Mouse (Mus musculus) midbrain, embryonic 15.5 days (tissue): ENCODE results near the gene Ky. TPM values are rescaled to one million over a fixed set of nuclear protein-coding genes. Genes with fewer than 3 reads are reported as not detected.

Experiments used
- ATAC-seq: fragments of 200-750 bp; cut with Nextera tagmentation; replicated peaks from 2 replicates; pipeline ENCODE4 v1.8.0; 2017; ENCODE audit warnings: moderate TSS enrichment
- H3K27ac ChIP-seq: fragments of 300-500 bp; sonication (generic); 2 replicates; pipeline ENCODE4 v1.5.1; 2015; ENCODE audit warnings: mild to moderate bottlenecking, inconsistent platforms
- H3K27me3 ChIP-seq: fragments of 300-500 bp; sonication (generic); replicated peaks from 2 replicates; pipeline ENCODE4 v1.6.1; 2015; ENCODE audit warnings: inconsistent platforms
- H3K36me3 ChIP-seq: fragments of 300-500 bp; sonication (generic); replicated peaks from 2 replicates; pipeline ENCODE4 v1.6.1; 2015; ENCODE audit warnings: inconsistent platforms
- H3K4me1 ChIP-seq: fragments of 300-500 bp; sonication (generic); 2 replicates; pipeline ENCODE4 v1.6.1; 2015; ENCODE audit warnings: inconsistent platforms
- H3K4me2 ChIP-seq: fragments of 300-500 bp; sonication (generic); 2 replicates; pipeline ENCODE4 v1.6.1; 2015; ENCODE audit warnings: inconsistent platforms, mild to moderate bottlenecking, moderate library complexity
- H3K4me3 ChIP-seq: fragments of 300-500 bp; sonication (generic); 2 replicates; pipeline ENCODE4 v1.5.1; 2015; ENCODE audit warnings: mild to moderate bottlenecking, inconsistent platforms
- H3K9ac ChIP-seq: fragments of 300-500 bp; sonication (generic); 2 replicates; pipeline ENCODE4 v1.6.1; 2015; ENCODE audit warnings: mild to moderate bottlenecking, inconsistent platforms
- H3K9me3 ChIP-seq: fragments of 300-500 bp; sonication (generic); 2 replicates; pipeline ENCODE4 v1.6.1; 2016; ENCODE audit warnings: inconsistent platforms
- WGBS: fragments of 180-500 bp; shearing (Covaris S2); methylation state at CpG from one replicate; pipeline ENCODE4 v1.1.7; 2015; ENCODE audit warnings: mixed read lengths; 5-methylcytosine and 5-hydroxymethylcytosine counted together
- polyA plus RNA-seq: library from polyadenylated mRNA; unstranded; fragments of >200 nt; fragmentation: Nextera tagmentation; extraction: Ambion mirVana; gene quantifications from 2 replicates; pipeline ENCODE4 v1.2.1, GENCODE M21; 2015

The Ky gene
- polyA plus RNA-seq, 1 experiment from 2014 or later: 0.80 TPM

DNA sequence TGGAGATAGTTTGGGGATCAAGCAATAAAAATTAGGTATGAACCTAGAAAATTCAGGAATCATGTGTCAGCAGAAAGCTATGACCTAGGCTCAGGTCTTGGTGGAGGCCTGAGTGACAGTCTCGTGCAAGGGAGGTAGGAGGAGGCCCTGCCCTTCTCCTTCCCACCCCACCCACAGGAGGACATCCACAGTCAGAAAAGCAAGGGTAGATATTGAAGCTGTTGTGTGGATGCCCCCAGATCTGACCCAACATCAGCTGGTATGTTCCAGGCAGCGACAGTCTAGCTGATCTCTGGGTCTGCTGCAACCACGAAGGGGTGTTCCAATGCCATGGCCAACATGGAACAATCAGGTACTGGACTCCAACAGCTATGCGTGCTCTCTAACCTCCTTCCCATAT is 10.3 kb upstream of the Ky start:
- no peaks in the 10 kb centered on the region for H3K36me3 ChIP-seq
- no peak overlapping the region for H3K4me3 ChIP-seq
- no peaks in the 10 kb centered on the region for H3K27me3 ChIP-seq
- no peak overlapping the region for H3K27ac ChIP-seq
- H3K4me1 ChIP-seq: no peaks in the 10 kb centered on the region
- 83% methylated on average over 4 of the region's 4 CpGs for WGBS
- no peak for ATAC-seq
- H3K4me2 ChIP-seq: no peak overlapping the region
- no peak overlapping the region for H3K9ac ChIP-seq
- H3K9me3 ChIP-seq: no peaks in the 10 kb centered on the region

DNA sequence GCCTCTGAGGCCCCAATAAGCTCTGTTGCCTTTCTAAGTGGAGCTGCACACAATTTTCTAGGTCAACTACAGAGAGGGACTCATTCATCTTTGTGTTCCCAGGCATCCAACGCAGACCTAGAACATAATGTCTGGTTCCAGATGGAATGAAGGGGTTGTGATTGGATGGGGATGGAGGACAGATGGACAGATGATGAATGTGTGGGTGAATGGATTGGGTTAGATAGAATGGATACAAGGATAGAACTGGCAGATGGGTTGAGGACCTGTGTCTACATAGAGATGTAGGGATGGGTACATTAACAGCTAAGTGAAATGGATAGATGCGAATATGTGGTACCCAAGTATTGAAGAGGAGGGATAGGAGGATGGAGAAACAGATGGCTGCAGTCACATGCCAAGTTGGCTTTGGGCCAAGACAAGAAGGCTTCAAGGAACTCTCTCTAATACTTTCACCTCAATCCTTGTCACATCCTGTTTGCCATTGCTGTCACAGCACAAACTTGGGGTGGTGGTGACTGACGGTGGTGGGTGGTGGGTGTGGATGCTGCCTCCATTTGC is 9.0 kb upstream of the Ky start:
- H3K27me3 ChIP-seq: no peaks in the 10 kb centered on the region
- no peak overlapping the region for H3K27ac ChIP-seq
- H3K9me3 ChIP-seq: no peaks in the 10 kb centered on the region
- no peak for ATAC-seq
- H3K4me3 ChIP-seq: no peak overlapping the region
- H3K4me2 ChIP-seq: no peak overlapping the region
- H3K36me3 ChIP-seq: no peaks in the 10 kb centered on the region
- H3K9ac ChIP-seq: no peak overlapping the region
- 77% methylated on average over 3 of the region's 3 CpGs for WGBS
- no peaks in the 10 kb centered on the region for H3K4me1 ChIP-seq

DNA sequence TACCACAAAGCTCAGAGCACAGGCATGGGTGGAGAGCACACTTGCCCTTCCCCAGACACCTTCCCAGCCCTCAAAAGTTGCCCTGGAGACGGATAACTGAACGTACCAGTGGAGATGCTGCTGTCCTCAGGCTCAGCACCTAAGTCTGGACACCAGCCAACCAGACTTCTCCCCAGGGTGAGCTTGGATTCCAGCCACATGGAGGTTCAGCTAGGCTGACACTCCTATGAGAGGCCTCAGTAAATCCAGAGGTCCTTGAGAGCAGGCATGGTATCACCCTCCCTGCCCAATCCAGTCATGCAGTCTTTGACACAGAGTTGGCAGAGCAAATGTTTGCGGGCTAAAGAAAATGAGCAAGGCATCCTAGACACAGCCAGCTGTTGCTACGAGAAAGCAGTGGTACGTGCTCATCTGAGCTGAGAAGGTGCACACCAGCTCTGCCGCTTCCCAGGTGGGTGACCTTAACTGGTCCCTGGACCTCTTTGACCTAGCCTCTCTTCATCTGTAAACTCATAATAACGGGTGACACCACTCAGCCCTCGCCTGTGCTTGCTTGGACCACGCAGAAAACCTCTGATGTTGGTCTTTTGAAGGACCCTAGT is 8.4 kb upstream of the Ky start:
- no peaks in the 10 kb centered on the region for H3K27me3 ChIP-seq
- 91% methylated on average over 9 of the region's 9 CpGs for WGBS
- no peaks in the 10 kb centered on the region for H3K9me3 ChIP-seq
- H3K27ac ChIP-seq: no peak overlapping the region
- no peak overlapping the region for H3K4me3 ChIP-seq
- no peak for ATAC-seq
- no peak overlapping the region for H3K9ac ChIP-seq
- H3K36me3 ChIP-seq: no peaks in the 10 kb centered on the region
- H3K4me2 ChIP-seq: no peak overlapping the region
- H3K4me1 ChIP-seq: no peaks in the 10 kb centered on the region

DNA sequence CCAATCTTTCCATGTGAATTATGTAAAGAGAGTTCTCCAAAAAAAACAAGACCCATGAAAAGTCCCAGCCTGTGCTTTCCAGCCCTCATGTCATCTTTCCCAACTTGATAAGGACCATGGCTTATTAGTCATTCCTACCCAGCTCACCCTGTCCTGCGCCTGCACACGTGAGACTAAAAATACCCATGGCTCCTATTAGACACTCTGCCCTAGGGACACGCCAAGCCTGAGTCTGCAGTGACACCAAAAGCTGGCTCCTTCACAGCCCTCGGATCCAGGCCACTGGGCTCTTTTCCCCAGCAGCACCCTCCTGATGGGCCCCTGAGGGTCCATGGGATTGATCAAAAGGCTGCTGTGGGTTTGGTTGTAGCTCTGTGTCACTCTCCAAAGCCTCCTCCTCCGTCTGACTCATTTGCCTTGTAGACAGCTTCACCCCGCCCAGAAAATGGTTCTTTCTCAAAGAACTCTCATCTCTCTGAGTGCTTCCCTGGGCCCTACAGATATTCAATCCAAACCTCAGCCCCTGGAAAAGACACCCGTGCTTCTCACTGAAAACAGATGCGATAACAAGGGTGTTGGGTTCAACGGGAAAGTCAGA is 7.6 kb upstream of the Ky start:
- no peaks in the 10 kb centered on the region for H3K36me3 ChIP-seq
- WGBS: 89% methylated on average over 9 of the region's 9 CpGs
- H3K4me2 ChIP-seq: no peak overlapping the region

DNA sequence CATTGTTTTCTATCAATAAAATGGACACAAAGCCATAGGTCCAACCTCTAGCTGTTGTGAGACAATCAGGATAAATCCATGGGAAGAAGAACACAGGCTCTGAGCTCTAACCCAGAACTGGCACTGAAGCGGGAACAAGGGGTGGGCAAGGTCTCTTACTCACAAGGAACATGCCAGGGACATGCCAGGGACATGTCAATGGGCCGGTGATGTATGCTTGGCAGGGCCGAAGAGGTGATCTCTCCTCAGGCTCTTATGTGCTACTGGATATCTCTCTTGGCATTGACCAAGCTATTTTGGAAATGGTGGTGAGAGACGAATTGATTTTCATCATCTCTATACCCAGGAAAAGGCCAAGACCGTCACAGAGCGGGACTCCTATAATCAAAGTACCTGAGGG is 6.8 kb upstream of the Ky start:
- WGBS: 95% methylated on average over 6 of the region's 6 CpGs
- Histone ChIP-seq H3K9me3 (no peaks in the 10 kb centered on the region), H3K27ac (no peak overlapping the region), H3K9ac (no peak overlapping the region), H3K4me1 (no peaks in the 10 kb centered on the region), H3K27me3 (no peaks in the 10 kb centered on the region), H3K4me3 (no peak overlapping the region), H3K4me2 (no peak overlapping the region), H3K36me3 (no peaks in the 10 kb centered on the region)
- ATAC-seq: no peak

More for the DNA sequence above, 7.6 kb upstream of the Ky start:
- H3K9ac ChIP-seq: no peak overlapping the region
- H3K27ac ChIP-seq: no peak overlapping the region
- no peak overlapping the region for H3K4me3 ChIP-seq
- ATAC-seq: no peak
- no peaks in the 10 kb centered on the region for H3K9me3 ChIP-seq
- no peaks in the 10 kb centered on the region for H3K4me1 ChIP-seq
- H3K27me3 ChIP-seq: no peaks in the 10 kb centered on the region

DNA sequence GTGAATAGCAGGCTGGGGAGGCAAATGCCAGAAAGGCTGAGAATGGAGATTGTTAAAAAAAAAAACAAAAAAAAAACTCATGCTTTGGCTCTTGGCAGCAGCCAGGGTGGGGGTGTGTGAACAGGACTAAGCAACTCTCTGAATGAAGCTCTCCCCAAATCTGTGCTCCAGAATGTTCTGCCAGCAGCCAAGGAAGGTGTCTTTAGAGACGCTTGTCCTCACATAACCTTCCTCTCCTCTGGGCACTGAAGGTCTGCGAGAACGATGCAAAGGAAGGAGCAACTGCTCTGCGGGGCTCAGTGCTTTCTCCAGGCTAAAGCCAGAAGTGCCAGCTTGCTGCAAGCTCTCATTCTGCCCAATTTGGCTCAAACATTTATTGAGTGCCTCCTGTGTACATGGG is 6.3 kb upstream of the Ky start:
- Histone ChIP-seq H3K27me3 (no peaks in the 10 kb centered on the region), H3K4me3 (no peak overlapping the region), H3K4me1 (no peaks in the 10 kb centered on the region), H3K9me3 (no peaks in the 10 kb centered on the region), H3K36me3 (no peaks in the 10 kb centered on the region), H3K9ac (no peak overlapping the region), H3K27ac (no peak overlapping the region), H3K4me2 (no peak overlapping the region)
- 78% methylated on average over 4 of the region's 4 CpGs for WGBS
- no peak for ATAC-seq

DNA sequence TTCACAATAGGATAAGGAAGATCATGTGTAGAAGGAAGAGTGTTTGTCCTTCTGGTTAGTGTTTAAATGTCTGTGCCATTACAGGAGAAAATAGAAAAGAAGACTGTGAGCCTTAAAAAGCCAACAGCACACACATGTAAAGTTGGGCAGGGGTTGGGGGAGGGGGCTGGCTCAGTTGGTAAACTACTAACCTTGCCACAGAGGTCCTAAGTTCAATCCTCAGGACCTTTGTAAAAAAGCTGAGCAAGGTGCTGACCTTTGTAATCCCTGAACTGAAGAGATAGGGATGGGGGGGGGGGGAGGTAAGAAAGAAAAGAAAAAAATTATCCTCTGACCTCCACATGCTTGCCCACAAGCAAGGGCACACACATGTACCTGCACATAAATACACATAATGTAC is 5.8 kb upstream of the Ky start:
- Histone ChIP-seq H3K27ac (no peak overlapping the region), H3K4me3 (no peak overlapping the region), H3K36me3 (no peaks in the 10 kb centered on the region), H3K4me1 (no peaks in the 10 kb centered on the region), H3K4me2 (no peak overlapping the region), H3K9me3 (no peaks in the 10 kb centered on the region), H3K27me3 (0 out of 2 replicates have a peak, but pooled peaks cover under 1% of the 10 kb centered on the region), H3K9ac (no peak overlapping the region)
- ATAC-seq: no peak

DNA sequence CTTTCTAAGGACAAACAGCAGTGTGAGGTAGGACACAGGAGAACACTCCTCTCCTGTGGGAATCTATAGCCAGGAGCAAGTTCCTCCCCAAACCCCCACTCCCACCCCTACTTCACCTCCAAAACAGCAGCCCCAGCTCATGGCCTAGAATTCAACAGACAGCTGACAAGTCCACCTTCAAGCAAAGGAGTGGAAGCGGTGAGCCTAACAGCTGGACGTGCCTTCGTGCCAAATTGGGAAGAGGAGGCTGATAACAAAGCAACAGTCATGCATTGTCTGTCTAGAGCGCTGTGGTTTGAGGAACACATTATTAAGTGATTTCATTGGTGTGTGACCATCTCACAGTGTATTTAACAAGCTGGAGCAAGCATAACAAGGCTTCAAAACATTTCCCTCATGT is 4.4 kb upstream of the Ky start:
- Histone ChIP-seq H3K4me3 (no peak overlapping the region), H3K4me2 (no peak overlapping the region), H3K27me3 (0 out of 2 replicates have a peak, but pooled peaks cover 8% of the 10 kb centered on the region), H3K9me3 (no peaks in the 10 kb centered on the region), H3K36me3 (no peaks in the 10 kb centered on the region), H3K27ac (no peak overlapping the region), H3K4me1 (peaks cover 6% of the 10 kb centered on the region), H3K9ac (no peak overlapping the region)
- 63% methylated on average over 4 of the region's 4 CpGs for WGBS
- no peak for ATAC-seq

DNA sequence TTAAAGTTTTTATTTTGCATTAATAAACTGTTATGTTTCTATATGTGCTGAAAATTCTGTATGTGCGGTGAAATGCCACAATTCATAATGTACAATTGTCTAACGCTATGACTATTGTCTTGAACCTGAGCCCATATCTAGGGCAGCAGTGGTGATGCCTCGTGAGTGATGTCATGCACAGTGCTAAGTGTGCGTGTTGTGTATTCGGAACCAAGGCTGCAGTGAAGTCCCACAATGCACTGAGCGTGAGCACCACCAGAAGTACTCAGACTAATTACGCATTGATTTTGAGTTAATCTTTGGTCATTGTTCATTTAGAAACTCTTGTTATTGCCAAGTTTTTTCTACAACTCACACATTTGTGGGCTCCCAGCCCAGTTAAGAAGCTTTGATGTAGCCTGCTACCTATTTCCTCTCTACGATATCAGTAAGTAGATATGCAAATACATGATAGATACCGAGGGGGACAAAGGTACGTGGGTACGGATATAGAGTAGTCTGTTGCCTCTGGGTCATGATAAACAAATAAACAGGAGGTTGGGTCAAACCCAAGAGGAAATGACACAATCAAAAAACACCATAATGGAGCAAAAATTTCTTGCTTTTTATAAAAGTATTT is 3.4 kb upstream of the Ky start:
- Histone ChIP-seq H3K9me3 (no peaks in the 10 kb centered on the region), H3K9ac (no peak overlapping the region), H3K4me3 (no peak overlapping the region), H3K27ac (no peak overlapping the region), H3K4me2 (no peak overlapping the region), H3K36me3 (no peaks in the 10 kb centered on the region), H3K4me1 (peaks cover 11% of the 10 kb centered on the region), H3K27me3 (peaks cover 16% of the 10 kb centered on the region)
- no peak for ATAC-seq
- WGBS: 85% methylated on average over 11 of the region's 11 CpGs

DNA sequence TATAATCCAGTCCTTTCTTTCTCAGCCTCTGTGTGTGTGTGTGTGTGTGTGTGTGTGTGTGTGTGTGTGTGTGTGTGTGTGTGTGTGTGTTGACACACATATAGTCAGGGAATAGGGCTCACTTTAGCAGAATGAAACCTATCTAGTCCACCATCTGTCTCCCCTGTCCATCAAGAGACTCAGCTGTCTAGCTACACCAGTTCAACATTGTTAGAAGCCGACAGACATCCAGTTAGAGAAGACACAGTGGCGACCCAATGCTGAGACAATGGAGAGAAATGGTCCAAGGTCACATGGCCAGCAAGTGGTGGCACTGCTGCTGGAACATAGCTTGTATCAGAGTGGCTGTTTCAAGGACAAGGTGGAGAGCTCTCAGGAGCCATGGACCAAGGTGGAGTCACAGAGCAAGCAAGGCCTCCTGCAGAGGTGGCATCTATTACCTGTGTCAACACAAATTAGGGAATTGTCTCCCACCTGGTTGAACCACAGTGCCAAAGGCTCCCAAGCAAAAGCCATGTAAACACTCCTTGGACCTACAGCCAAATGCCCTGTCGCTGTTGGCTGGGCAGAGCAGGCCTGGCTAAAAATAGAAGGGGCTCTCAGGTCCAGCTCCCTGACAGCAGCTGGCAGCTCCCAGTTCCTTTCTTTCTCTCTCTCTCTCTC is 703 bp upstream of the Ky start:
- H3K36me3 ChIP-seq: no peaks in the 10 kb centered on the region
- WGBS: 78% methylated on average over 3 of the region's 3 CpGs
- H3K4me3 ChIP-seq: no peak overlapping the region
- H3K9ac ChIP-seq: no peak overlapping the region
- peaks cover 11% of the 10 kb centered on the region for H3K4me1 ChIP-seq
- no peak for ATAC-seq
- peaks cover 20% of the 10 kb centered on the region for H3K27me3 ChIP-seq
- no peak overlapping the region for H3K4me2 ChIP-seq
- no peaks in the 10 kb centered on the region for H3K9me3 ChIP-seq
- H3K27ac ChIP-seq: no peak overlapping the region

DNA sequence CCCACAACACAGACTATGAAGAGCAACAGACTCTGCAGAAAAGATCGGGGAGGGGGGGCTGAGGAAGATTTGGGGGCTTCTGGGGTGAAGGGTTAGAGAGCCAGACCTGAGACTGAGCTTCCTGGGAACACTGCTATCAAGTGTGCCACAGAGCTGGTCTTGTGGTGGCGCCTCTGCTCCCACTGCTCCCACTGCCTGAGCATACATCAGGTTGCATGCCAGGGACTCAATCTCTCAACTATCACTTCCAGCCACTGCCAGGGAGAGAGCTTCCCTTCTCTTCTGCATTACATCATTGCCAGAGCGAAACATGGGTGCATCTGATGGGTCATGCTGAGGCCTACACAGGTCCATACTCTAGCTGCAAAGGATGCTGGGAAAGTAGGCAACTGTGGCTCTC is 2.8 kb downstream of the Ky start:
- Histone ChIP-seq H3K27ac (no peak overlapping the region), H3K4me3 (no peak overlapping the region), H3K36me3 (no peaks in the 10 kb centered on the region), H3K27me3 (peaks cover 20% of the 10 kb centered on the region), H3K9ac (no peak overlapping the region), H3K9me3 (no peaks in the 10 kb centered on the region), H3K4me1 (peaks cover 11% of the 10 kb centered on the region), H3K4me2 (no peak overlapping the region)
- 94% methylated on average over 3 of the region's 3 CpGs for WGBS
- no peak for ATAC-seq

DNA sequence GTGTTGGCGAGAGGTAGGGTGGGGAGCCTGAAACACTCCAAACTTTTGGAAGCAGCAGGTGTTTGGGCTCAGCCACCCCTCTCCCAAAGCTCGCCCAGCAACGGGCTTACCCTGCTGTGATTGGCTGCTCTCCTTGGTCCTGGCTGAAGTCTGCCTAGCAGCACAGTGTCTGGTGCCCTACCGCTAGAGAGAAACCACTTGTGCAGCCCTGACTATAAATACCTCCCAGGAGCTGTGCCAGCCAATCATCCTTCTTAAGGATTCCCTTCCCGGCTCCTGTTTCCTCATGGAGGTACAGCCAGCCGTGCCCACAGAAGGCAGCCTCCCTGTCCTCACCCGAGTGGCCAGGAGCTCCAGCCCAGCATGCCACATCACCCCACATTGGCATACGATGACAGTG is 5.9 kb downstream of the Ky start:
- peaks cover 2% of the 10 kb centered on the region for H3K4me1 ChIP-seq
- ATAC-seq: no peak
- no peak overlapping the region for H3K9ac ChIP-seq
- no peak overlapping the region for H3K27ac ChIP-seq
- H3K27me3 ChIP-seq: peaks cover 10% of the 10 kb centered on the region
- H3K9me3 ChIP-seq: no peaks in the 10 kb centered on the region
- WGBS: 55% methylated on average over 8 of the region's 8 CpGs
- H3K4me3 ChIP-seq: no peak overlapping the region
- H3K4me2 ChIP-seq: no peak overlapping the region
- no peaks in the 10 kb centered on the region for H3K36me3 ChIP-seq
